Mouse (Mus musculus) embryonic fibroblast, embryonic 13.5 days (primary cell): ENCODE data around the gene Sema4a.

Source experiments
- CTCF ChIP-seq: IDR thresholded peaks from 2 replicates; pipeline ENCODE4 v1.5.1; 2011; ENCODE audit warnings: mild to moderate bottlenecking, control low read depth, low read length, moderate library complexity, borderline replicate concordance; ENCODE audit not compliant: insufficient read depth
- POLR2A ChIP-seq: IDR thresholded peaks from 2 replicates; pipeline ENCODE4 v1.6.1; 2011; ENCODE audit warnings: low read depth, mild to moderate bottlenecking, control low read depth, low read length, moderate library complexity

DNA sequence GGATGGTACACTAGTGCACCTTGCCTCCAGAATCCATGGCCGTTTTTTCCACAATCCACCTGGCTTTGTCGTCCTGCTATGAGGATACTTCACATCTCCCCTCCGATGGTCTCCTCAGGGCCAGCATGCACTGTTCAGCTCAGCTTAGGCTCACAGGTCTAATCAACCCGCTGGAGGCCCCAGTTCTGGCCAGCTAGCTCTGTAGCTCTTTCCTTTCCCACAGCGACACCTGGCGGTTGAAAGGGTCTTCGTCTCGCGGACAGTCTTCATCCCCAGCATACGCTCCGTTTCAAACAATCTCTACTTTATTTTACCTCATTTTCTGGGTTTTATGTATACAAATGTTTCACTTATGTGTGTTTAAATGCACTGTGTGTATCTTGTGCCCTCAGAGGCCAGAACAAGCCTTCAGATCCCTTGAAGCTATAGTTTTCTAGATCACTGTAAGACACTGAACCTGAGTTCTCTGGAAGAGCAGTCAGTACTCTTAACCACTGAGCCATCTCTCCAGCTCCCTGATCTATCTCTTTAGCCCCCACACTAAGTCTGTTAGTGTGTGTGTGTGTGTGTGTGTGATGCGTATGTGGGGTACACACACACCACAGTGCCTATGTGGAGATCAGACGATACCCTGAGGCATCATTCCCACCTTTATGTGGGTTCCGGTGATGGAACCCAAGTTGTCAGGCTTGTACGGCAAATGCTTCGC is 6.3 kb upstream of the Sema4a start:
- TF ChIP-seq CTCF, result peak; percentile 83
- TF ChIP-seq POLR2A, result no peak
